Mouse (Mus musculus) forebrain, postnatal 0 days (tissue): ENCODE data around the gene Rasa3. TPM values are rescaled to one million over a fixed set of nuclear protein-coding genes. Genes with fewer than 3 reads are reported as not detected.

Experiments used
- ATAC-seq: fragments of 200-750 bp; cut with Nextera tagmentation; 2 replicates; pipeline ENCODE4 v1.8.0; 2017; ENCODE audit warnings: mild to moderate bottlenecking, moderate library complexity
- DNase-seq: peaks from one replicate; pipeline ENCODE4 v3.0.0-alpha.2; 2015
- H3K27ac ChIP-seq: fragments of 300-500 bp; sonication (generic); 2 replicates; pipeline ENCODE4 v1.5.1; 2014; ENCODE audit warnings: low read depth, mild to moderate bottlenecking, antibody characterized with exemption, low read length, moderate library complexity, mixed read lengths
- H3K27me3 ChIP-seq: fragments of 300-500 bp; sonication (generic); 2 replicates; pipeline ENCODE4 v1.6.1; 2014; ENCODE audit warnings: mild to moderate bottlenecking, low read length, mixed read lengths; ENCODE audit not compliant: insufficient read depth
- H3K36me3 ChIP-seq: fragments of 300-500 bp; sonication (generic); 2 replicates; pipeline ENCODE4 v1.6.1; 2014; ENCODE audit warnings: mild to moderate bottlenecking, moderate library complexity; ENCODE audit not compliant: insufficient read depth
- H3K4me1 ChIP-seq: fragments of 300-500 bp; sonication (generic); 2 replicates; pipeline ENCODE4 v1.6.1; 2014; ENCODE audit warnings: antibody characterized with exemption; ENCODE audit not compliant: insufficient read depth
- H3K4me2 ChIP-seq: fragments of 300-500 bp; sonication (generic); 2 replicates; pipeline ENCODE4 v1.6.1; 2014; ENCODE audit warnings: low read depth, mild to moderate bottlenecking, moderate library complexity
- H3K4me3 ChIP-seq: fragments of 300-500 bp; sonication (generic); 2 replicates; pipeline ENCODE4 v1.5.1; 2014; ENCODE audit warnings: low read depth, low read length, mixed read lengths
- H3K9ac ChIP-seq: fragments of 300-500 bp; sonication (generic); 2 replicates; pipeline ENCODE4 v1.6.1; 2014; ENCODE audit warnings: mild to moderate bottlenecking
- H3K9me3 ChIP-seq: fragments of 300-500 bp; sonication (generic); 2 replicates; pipeline ENCODE4 v1.6.1; 2016; ENCODE audit warnings: low read length
- CTCF ChIP-seq: sonication (generic); IDR thresholded peaks from 2 replicates; pipeline ENCODE4 v1.5.1; 2016; ENCODE audit warnings: antibody characterized with exemption, control low read depth, low read depth
- WGBS: fragments of 180-500 bp; shearing (Covaris S2); extraction: QIAGEN DNeasy Blood & Tissue Kit; methylation state at CpG from one replicate; pipeline ENCODE4 v1.1.7; 2014; 5-methylcytosine and 5-hydroxymethylcytosine counted together
- polyA plus RNA-seq: library from polyadenylated mRNA; unstranded; fragments of >200 nt; fragmentation: Nextera tagmentation; extraction: Ambion mirVana; gene quantifications from 2 replicates; pipeline ENCODE4 v1.2.1, GENCODE M21; 2015
- total RNA-seq: library from RNA; depleted of rRNA; stranded (reverse); fragments of >200 nt; gene quantifications from 2 replicates; pipeline ENCODE4 v1.2.3, GENCODE M21; 2014

Rasa3 gene
- total and polyA plus RNA-seq, 2 experiments from 2014 or later: 24.3 to 49.7 TPM

GRCm38 (mm10) chr8:13540122-13540521 is 137.3 kb downstream of the Rasa3 start:
- Histone ChIP-seq H3K27me3 (no peaks in the 10 kb centered on the region), H3K27ac (no peak overlapping the region), H3K4me1 (peaks cover 5% of the 10 kb centered on the region; the same call in 1 of the 2 replicates), H3K4me2 (no peak overlapping the region), H3K9ac (no peak overlapping the region), H3K9me3 (no peaks in the 10 kb centered on the region), H3K4me3 (no peak overlapping the region), H3K36me3 (no peaks in the 10 kb centered on the region)
- WGBS: 91% methylated on average over 5 of the region's 5 CpGs
- no peak for TF ChIP-seq CTCF
- DNase-seq: no peak
- no peak for ATAC-seq

GRCm38 (mm10) chr8:13538821-13539220 is 138.6 kb downstream of the Rasa3 start:
- H3K4me3 ChIP-seq: no peak overlapping the region
- no peak overlapping the region for H3K9ac ChIP-seq
- peak; percentile 27; the same call in 1 of the 2 replicates for TF ChIP-seq CTCF
- H3K9me3 ChIP-seq: no peaks in the 10 kb centered on the region
- H3K27ac ChIP-seq: peak overlapping the region; percentile 40; the same call in 1 of the 2 replicates
- WGBS: 41% methylated on average over 6 of the region's 6 CpGs
- DNase-seq: peak; percentile 85
- H3K27me3 ChIP-seq: no peaks in the 10 kb centered on the region
- peak; percentile 93 for ATAC-seq
- H3K36me3 ChIP-seq: no peaks in the 10 kb centered on the region
- no peak overlapping the region for H3K4me2 ChIP-seq
- H3K4me1 ChIP-seq: peaks cover 5% of the 10 kb centered on the region; the same call in 1 of the 2 replicates

GRCm38 (mm10) chr8:13537102-13537501 is 140.3 kb downstream of the Rasa3 start:
- WGBS: 50% methylated on average over 2 of the region's 2 CpGs
- Histone ChIP-seq H3K4me3 (no peak overlapping the region), H3K9ac (no peak overlapping the region), H3K36me3 (no peaks in the 10 kb centered on the region), H3K4me2 (no peak overlapping the region), H3K27ac (no peak overlapping the region), H3K4me1 (peaks cover 5% of the 10 kb centered on the region; the same call in 1 of the 2 replicates), H3K27me3 (no peaks in the 10 kb centered on the region), H3K9me3 (no peaks in the 10 kb centered on the region)
- ATAC-seq: no peak
- TF ChIP-seq CTCF: no peak
- no peak for DNase-seq

GRCm38 (mm10) chr8:13533123-13533522 is 144.3 kb downstream of the Rasa3 start:
- WGBS: 66% methylated on average over 8 of the region's 8 CpGs
- H3K4me2 ChIP-seq: no peak overlapping the region
- no peak for ATAC-seq
- TF ChIP-seq CTCF: no peak
- no peaks in the 10 kb centered on the region for H3K36me3 ChIP-seq
- DNase-seq: no peak
- no peak overlapping the region for H3K4me3 ChIP-seq
- H3K27ac ChIP-seq: no peak overlapping the region
- peaks cover 15% of the 10 kb centered on the region for H3K4me1 ChIP-seq
- H3K9ac ChIP-seq: no peak overlapping the region
- H3K27me3 ChIP-seq: no peaks in the 10 kb centered on the region
- no peaks in the 10 kb centered on the region for H3K9me3 ChIP-seq

GRCm38 (mm10) chr8:13531602-13532171 is 145.7 kb downstream of the Rasa3 start:
- TF ChIP-seq CTCF: no peak
- Histone ChIP-seq H3K27ac (no peak overlapping the region), H3K36me3 (no peaks in the 10 kb centered on the region), H3K4me1 (peaks cover 15% of the 10 kb centered on the region), H3K9ac (no peak overlapping the region), H3K4me2 (no peak overlapping the region), H3K9me3 (no peaks in the 10 kb centered on the region), H3K27me3 (no peaks in the 10 kb centered on the region), H3K4me3 (no peak overlapping the region)
- 50% methylated on average over 9 of the region's 9 CpGs for WGBS
- DNase-seq (peak; percentile 39), ATAC-seq (no peak)

GRCm38 (mm10) chr8:13530941-13531340 is 146.5 kb downstream of the Rasa3 start:
- H3K27me3 ChIP-seq: no peaks in the 10 kb centered on the region
- no peak for TF ChIP-seq CTCF
- H3K9ac ChIP-seq: no peak overlapping the region
- ATAC-seq (peak; percentile 72), DNase-seq (peak; percentile 70)
- H3K27ac ChIP-seq: no peak overlapping the region
- no peaks in the 10 kb centered on the region for H3K36me3 ChIP-seq
- no peak overlapping the region for H3K4me2 ChIP-seq
- 16% methylated on average over 5 of the region's 5 CpGs for WGBS
- no peaks in the 10 kb centered on the region for H3K9me3 ChIP-seq
- no peak overlapping the region for H3K4me3 ChIP-seq
- peaks cover 15% of the 10 kb centered on the region for H3K4me1 ChIP-seq

GRCm38 (mm10) chr8:13530401-13530800 is 147.0 kb downstream of the Rasa3 start:
- DNase-seq (no peak), ATAC-seq (no peak; the same call in 1 of the 2 replicates)
- Histone ChIP-seq H3K27me3 (no peaks in the 10 kb centered on the region), H3K9ac (no peak overlapping the region), H3K4me2 (no peak overlapping the region), H3K27ac (0 out of 2 replicates have a peak overlapping the region, but pooled peaks have one; percentile 29), H3K9me3 (no peaks in the 10 kb centered on the region), H3K36me3 (no peaks in the 10 kb centered on the region), H3K4me1 (peaks cover 15% of the 10 kb centered on the region), H3K4me3 (no peak overlapping the region)
- TF ChIP-seq CTCF: no peak
- 69% methylated on average over 3 of the region's 3 CpGs for WGBS
